Mouse (Mus musculus) layer of hippocampus, postnatal 10 days (tissue): ENCODE results near the gene Tspo. TPM values are rescaled to one million over a fixed set of nuclear protein-coding genes. Genes with fewer than 3 reads are reported as not detected.

Experiments used
- microRNA-seq, 2 experiments: library from miRNA; unstranded; fragments of <30 nt; microRNA quantifications; one replicate each; pipeline ENCODE4 v1.2.0; 2021
- total RNA-seq, 2 experiments: library from RNA; stranded (reverse); gene quantifications; 2 replicates each; pipeline ENCODE4 v1.2.3; 2021

Tspo gene
- total RNA-seq, 2 experiments from 2014 or later = 2.4 to 2.9 TPM

Small RNAs within 50 kb of the gene (microRNA-seq; reads per million reads assigned to microRNA genes)
- gene Gm24575 = 0 reads per million in 2 experiments

Other genes starting within 250 kb of the Tspo start
- gene Arfgap3, start 213.3 kb upstream of the Tspo start, total RNA-seq = 10 to 100 TPM; 19.8 to 22.7 TPM
- gene Pacsin2, start 99.0 kb upstream of the Tspo start, total RNA-seq = 10 to 100 TPM; 38.3 to 49.7 TPM
- gene Ttll1, start 52.7 kb upstream of the Tspo start, total RNA-seq = 10 to 100 TPM; 49.4 to 53.1 TPM
- gene Bik, start 36.7 kb upstream of the Tspo start, total RNA-seq = not detected
- gene Mcat, start 195 bp downstream of the Tspo start, total RNA-seq = 10 to 100 TPM; 26.8 to 31.7 TPM
- 10 to 100 TPM; 18.2 to 19.6 TPM for gene Ttll12, start 31.6 kb downstream of the Tspo start, total RNA-seq
- 10 to 100 TPM; 14.8 to 17.6 TPM for gene Scube1, start 161.4 kb downstream of the Tspo start, total RNA-seq
- 100 to 1,000 TPM; 174 to 177 TPM for gene Mpped1, start 215.9 kb downstream of the Tspo start, total RNA-seq